Mouse (Mus musculus): ENCODE measurements at regions not wholly inside any gene's neighbourhood (a gene's known extent, or its start where the extent isn't known, plus 50 kb on each side); places are given as distances from the start of the nearest gene placed in this dataset.
A peak's percentile ranks its signal among the peaks of the same experiment; 100 is the strongest.

- DNase-seq (ENCODE audit: low spot score), result peak; percentile 90
- H3K27ac ChIP-seq (replicated peaks; ENCODE audit: low read depth, low read length), result peak overlapping the region; percentile 62
Measured at GRCm38 (mm10) chr9:49980344-49981207, 181.9 kb upstream of the Ncam1 start.

GRCm38 (mm10) chr9:49975938-49976671, 177.4 kb upstream of the Ncam1 start:
- no peaks in the 10 kb centered on the region for H3K36me3 ChIP-seq (ENCODE audit: control insufficient read depth, insufficient read depth, low read length)
- WGBS, result 22% methylated on average over 11 of the region's 11 CpGs
- H3K27ac ChIP-seq (replicated peaks; ENCODE audit: low read depth, low read length), result 0 out of 2 replicates have a peak overlapping the region, but pooled peaks have one; percentile 1
- no peak overlapping the region for H3K4me3 ChIP-seq (replicated peaks; ENCODE audit: low read length)
- DNase-seq (ENCODE audit: low spot score) (peak; percentile 91), ATAC-seq (ENCODE audit: low FRiP score, low read depth) (peak; percentile 69)
- H3K9ac ChIP-seq (ENCODE audit: low read depth, low read length, severe bottlenecking), result no peak overlapping the region
- no peaks in the 10 kb centered on the region for H3K9me3 ChIP-seq (ENCODE audit: control insufficient read depth, low read length)
- no peak for TF ChIP-seq POLR2A (IDR thresholded peaks at IDR 0.05; ENCODE audit: borderline replicate concordance, extremely low read depth, insufficient read depth, insufficient read length)
- peaks cover 32% of the 10 kb centered on the region for H3K4me1 ChIP-seq (ENCODE audit: control insufficient read depth, insufficient read depth, low read length)
- H3K4me2 ChIP-seq (replicated peaks; ENCODE audit: low read depth, low read length, severe bottlenecking), result peak overlapping the region; percentile 23; the same call in 1 of the 2 replicates
- no peaks in the 10 kb centered on the region for H3K27me3 ChIP-seq (ENCODE audit: control insufficient read depth, insufficient read depth, low read length)

More at GRCm38 (mm10) chr9:49980344-49981207, 181.9 kb upstream of the Ncam1 start:
- Histone ChIP-seq H3K9me3 (ENCODE audit: control insufficient read depth, low read length) (no peaks in the 10 kb centered on the region), H3K27me3 (ENCODE audit: control insufficient read depth, insufficient read depth, low read length) (no peaks in the 10 kb centered on the region), H3K4me3 (replicated peaks; ENCODE audit: low read length) (no peak overlapping the region), H3K4me1 (ENCODE audit: control insufficient read depth, insufficient read depth, low read length) (peaks cover 35% of the 10 kb centered on the region), H3K4me2 (replicated peaks; ENCODE audit: low read depth, low read length, severe bottlenecking) (no peak overlapping the region), H3K9ac (ENCODE audit: low read depth, low read length, severe bottlenecking) (no peak overlapping the region), H3K36me3 (ENCODE audit: control insufficient read depth, insufficient read depth, low read length) (no peaks in the 10 kb centered on the region)
- no peak for TF ChIP-seq POLR2A (IDR thresholded peaks at IDR 0.05; ENCODE audit: borderline replicate concordance, extremely low read depth, insufficient read depth, insufficient read length)
- ATAC-seq (ENCODE audit: low FRiP score, low read depth), result peak; percentile 89
- 24% methylated on average over 7 of the region's 7 CpGs for WGBS

GRCm38 (mm10) chr9:49973974-49974495, 175.3 kb upstream of the Ncam1 start:
- Histone ChIP-seq H3K36me3 (ENCODE audit: control insufficient read depth, insufficient read depth, low read length) (no peaks in the 10 kb centered on the region), H3K9ac (ENCODE audit: low read depth, low read length, severe bottlenecking) (no peak overlapping the region), H3K27me3 (ENCODE audit: control insufficient read depth, insufficient read depth, low read length) (no peaks in the 10 kb centered on the region), H3K4me2 (replicated peaks; ENCODE audit: low read depth, low read length, severe bottlenecking) (no peak overlapping the region), H3K4me1 (ENCODE audit: control insufficient read depth, insufficient read depth, low read length) (peaks cover 15% of the 10 kb centered on the region), H3K9me3 (ENCODE audit: control insufficient read depth, low read length) (no peaks in the 10 kb centered on the region), H3K4me3 (replicated peaks; ENCODE audit: low read length) (no peak overlapping the region), H3K27ac (replicated peaks; ENCODE audit: low read depth, low read length) (no peak overlapping the region)
- DNase-seq (ENCODE audit: low spot score) (no peak), ATAC-seq (ENCODE audit: low FRiP score, low read depth) (no peak)
- TF ChIP-seq POLR2A (IDR thresholded peaks at IDR 0.05; ENCODE audit: borderline replicate concordance, extremely low read depth, insufficient read depth, insufficient read length), result no peak
- 90% methylated on average over 5 of the region's 5 CpGs for WGBS

- no peak for TF ChIP-seq POLR2A (IDR thresholded peaks at IDR 0.05; ENCODE audit: borderline replicate concordance, extremely low read depth, insufficient read depth, insufficient read length)
- H3K4me3 ChIP-seq (replicated peaks; ENCODE audit: low read length), result no peak overlapping the region
- H3K9me3 ChIP-seq (ENCODE audit: control insufficient read depth, low read length), result no peaks in the 10 kb centered on the region
- H3K36me3 ChIP-seq (ENCODE audit: control insufficient read depth, insufficient read depth, low read length), result no peaks in the 10 kb centered on the region
- no peaks in the 10 kb centered on the region for H3K4me1 ChIP-seq (ENCODE audit: control insufficient read depth, insufficient read depth, low read length)
- no peaks in the 10 kb centered on the region for H3K27me3 ChIP-seq (ENCODE audit: control insufficient read depth, insufficient read depth, low read length)
- no peak overlapping the region for H3K4me2 ChIP-seq (replicated peaks; ENCODE audit: low read depth, low read length, severe bottlenecking)
- H3K9ac ChIP-seq (ENCODE audit: low read depth, low read length, severe bottlenecking), result no peak overlapping the region
- 84% methylated on average over 6 of the region's 6 CpGs for WGBS
- DNase-seq (ENCODE audit: low spot score), result no peak
- ATAC-seq (ENCODE audit: low FRiP score, low read depth), result no peak
- H3K27ac ChIP-seq (replicated peaks; ENCODE audit: low read depth, low read length), result no peak overlapping the region
Measured at GRCm38 (mm10) chr9:49969429-49969828, 170.7 kb upstream of the Ncam1 start.

- Histone ChIP-seq H3K36me3 (ENCODE audit: control insufficient read depth, insufficient read depth, low read length) (no peaks in the 10 kb centered on the region), H3K9ac (ENCODE audit: low read depth, low read length, severe bottlenecking) (no peak overlapping the region), H3K9me3 (ENCODE audit: control insufficient read depth, low read length) (no peaks in the 10 kb centered on the region), H3K4me3 (replicated peaks; ENCODE audit: low read length) (no peak overlapping the region), H3K27ac (replicated peaks; ENCODE audit: low read depth, low read length) (no peak overlapping the region), H3K4me1 (ENCODE audit: control insufficient read depth, insufficient read depth, low read length) (peaks cover 18% of the 10 kb centered on the region), H3K27me3 (ENCODE audit: control insufficient read depth, insufficient read depth, low read length) (no peaks in the 10 kb centered on the region), H3K4me2 (replicated peaks; ENCODE audit: low read depth, low read length, severe bottlenecking) (no peak overlapping the region)
- TF ChIP-seq POLR2A (IDR thresholded peaks at IDR 0.05; ENCODE audit: borderline replicate concordance, extremely low read depth, insufficient read depth, insufficient read length), result no peak
- DNase-seq (ENCODE audit: low spot score) (no peak), ATAC-seq (ENCODE audit: low FRiP score, low read depth) (no peak)
- WGBS, result 73% methylated on average over 4 of the region's 4 CpGs
Measured at GRCm38 (mm10) chr9:49964666-49965065, 165.9 kb upstream of the Ncam1 start.

All from limb, embryonic 14.5 days (tissue).